Comparison of ENCODE assay signal across 15 mouse cellular contexts in the genomic region with DNA sequence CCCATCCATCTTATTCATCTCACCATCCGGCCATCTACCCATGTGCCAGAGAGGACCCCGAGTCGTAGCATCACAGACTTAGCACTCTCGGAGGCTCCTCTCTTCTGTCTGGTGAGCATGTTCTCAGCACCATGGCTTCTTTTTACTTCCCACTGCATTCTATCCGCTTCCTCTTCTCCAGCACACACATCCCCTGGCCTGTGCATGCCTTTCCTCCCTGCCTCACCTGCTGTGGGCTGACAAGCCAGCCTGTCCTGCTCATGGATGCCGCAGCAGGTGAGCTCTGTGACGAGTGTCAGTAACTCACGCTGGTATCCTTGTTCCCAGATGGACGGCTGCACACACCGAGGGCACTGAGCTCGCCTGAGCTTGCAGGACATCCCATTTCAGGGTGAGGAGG. TPM values are rescaled to one million over a fixed set of nuclear protein-coding genes. Genes with fewer than 3 reads are reported as not detected.
A peak's percentile ranks its signal among the peaks of the same experiment; 100 is the strongest.
DNase-seq lines count a peak whose midpoint lies in the region; ATAC-seq lines count a peak whose summit lies in the region.
"Had no signal": no experiment of that assay in that cellular context is flagged by ENCODE, and none has a peak within 500 bp of the region (broad histone marks: within the 10 kb centered on the region; RNA-seq: fewer than 3 reads in every experiment).

A gene (minus strand): TSS at position 101 of the 400 bp plus-strand sequence.

- H3K4me3 ChIP-seq in megakaryocyte, embryonic 14.5 days (replicated peaks), result peak within 1 kb of the TSS; percentile 60
- H3K4me3 ChIP-seq: erythroblast, embryonic 14.5 days; limb, embryonic 12.5 days had no signal

- no peaks in the 10 kb centered on the region for H3K9me3 ChIP-seq in megakaryocyte, embryonic 14.5 days
- H3K9me3 ChIP-seq: limb, embryonic 12.5 days had no signal

- H3K36me3 ChIP-seq in megakaryocyte, embryonic 14.5 days (replicated peaks; ENCODE audit: low read length), result no peaks in the 10 kb centered on the region
- H3K36me3 ChIP-seq: limb, embryonic 12.5 days had no signal

- H3K4me1 ChIP-seq in megakaryocyte, embryonic 14.5 days, result peaks cover 26% of the 10 kb centered on the region
- H3K4me1 ChIP-seq: limb, embryonic 12.5 days had no signal

- no peak for DNase-seq in adrenal gland, adult 2 months
- DNase-seq in adrenal gland, adult 8-10 months, result no peak
- no peak for DNase-seq in layer of hippocampus, adult 8-10 months (ENCODE audit: low spot score in 2 of 2)
- no peak for DNase-seq in layer of hippocampus, adult 9-10 months (ENCODE audit: low spot score)
- DNase-seq in right cerebral cortex, postnatal 25 days, result no peak
- no peak for DNase-seq in gastrocnemius, adult 8-10 months (ENCODE audit: low spot score in 2 of 2)
- DNase-seq: cerebellum, adult 9-10 months; gastrocnemius, postnatal 25 days; heart, postnatal 10 days; kidney, adult 2 months; lung, postnatal 14 days had no signal

- H3K27me3 ChIP-seq in megakaryocyte, embryonic 14.5 days (replicated peaks), result peaks cover 26% of the 10 kb centered on the region
- H3K27me3 ChIP-seq: limb, embryonic 12.5 days had no signal

- ATAC-seq in granulocyte monocyte progenitor cell, adult 5-6 weeks (replicated peaks; ENCODE audit: poor library complexity, severe bottlenecking), result no peak

RNA-seq across cellular contexts. Expression of the gene that starts here (rescaled TPM):
- 10 to 100 TPM in 1 of 2 experiments, 1 to 10 TPM in 1; 3.5 to 10.8 TPM for total RNA-seq in adrenal gland, adult 2 months (2021)
- polyA plus RNA-seq in adrenal gland, adult 2 months (2012; rRNA removed), result 11.8 and 12.5 TPM in 2 replicates
- 10 to 100 TPM in 2 of 4 experiments, 1 to 10 TPM in 2; 5.7 to 18.2 (median 12.4) TPM for total RNA-seq in adrenal gland, adult 8-10 months (2022)
- 100 to 1,000 TPM in 2 of 4 experiments, 10 to 100 TPM in 2; 28.2 to 108 (median 66.4) TPM for total RNA-seq in layer of hippocampus, adult 8-10 months (2022)
- total RNA-seq in granulocyte monocyte progenitor cell, adult 5-6 weeks (2014; fragmentation: Nextera tagmentation), result 8.9 and 10.5 TPM in 2 replicates
- total RNA-seq in granulocyte monocyte progenitor cell, adult 5-6 weeks (2017), result 10.5 and 11.3 TPM in 2 replicates
- 0.73 TPM in 1 of 2 replicates, not detected in the other for polyA plus RNA-seq in megakaryocyte, embryonic 14.5 days (2012; ENCODE audit: insufficient read depth, low replicate concordance)
- under 1 TPM in 2 of 4 experiments, not detected in 2; 0.11 to 0.24 TPM for total RNA-seq in gastrocnemius, adult 8-10 months (2022)
